Mouse (Mus musculus) spleen, postnatal 0 days (tissue): ENCODE measurements around the gene Fbxl16. TPM values are rescaled to one million over a fixed set of nuclear protein-coding genes. Genes with fewer than 3 reads are reported as not detected.

Source experiments
- polyA plus RNA-seq: library from polyadenylated mRNA; unstranded; fragments of >200 nt; fragmentation: Nextera tagmentation; extraction: Ambion mirVana; gene quantifications from 2 replicates; pipeline ENCODE4 v1.2.1, GENCODE M21; 2015

Gene Fbxl16
- polyA plus RNA-seq, 1 experiment from 2014 or later, result 0.73 TPM

Other genes starting within 250 kb of the Fbxl16 start
- 0.17 and 0.22 TPM in 2 replicates for gene Sox8, start 238.4 kb upstream of the Fbxl16 start, polyA plus RNA-seq
- 6.1 and 7.9 TPM in 2 replicates for gene Lmf1, start 230.0 kb upstream of the Fbxl16 start, polyA plus RNA-seq
- 0.97 and 2.3 TPM in 2 replicates for gene Gng13, start 91.9 kb upstream of the Fbxl16 start, polyA plus RNA-seq
- gene Chtf18, start 81.7 kb upstream of the Fbxl16 start, polyA plus RNA-seq, result 23.3 and 29.4 TPM in 2 replicates
- 9.7 and 10.3 TPM in 2 replicates for gene Rpusd1, start 81.4 kb upstream of the Fbxl16 start, polyA plus RNA-seq
- gene Mslnl, start 73.0 kb upstream of the Fbxl16 start, polyA plus RNA-seq, result not detected in 2 replicates
- gene Msln, start 54.7 kb upstream of the Fbxl16 start, polyA plus RNA-seq, result 66.0 and 71.7 TPM in 2 replicates
- gene Narfl, start 35.3 kb upstream of the Fbxl16 start, polyA plus RNA-seq, result 17.6 and 18.6 TPM in 2 replicates
- 24.5 and 25.5 TPM in 2 replicates for gene Haghl, start 23.4 kb upstream of the Fbxl16 start, polyA plus RNA-seq
- 0.10 and 0.19 TPM in 2 replicates for gene Ccdc78, start 22.5 kb upstream of the Fbxl16 start, polyA plus RNA-seq
- gene Fam173a, start 16.2 kb upstream of the Fbxl16 start, polyA plus RNA-seq, result 64.4 and 68.0 TPM in 2 replicates
- not detected in 2 replicates for gene AC134908.4, start 13.4 kb upstream of the Fbxl16 start, polyA plus RNA-seq
- 42.7 and 43.8 TPM in 2 replicates for gene Metrn, start 11.9 kb upstream of the Fbxl16 start, polyA plus RNA-seq
- 9.9 and 11.4 TPM in 2 replicates for gene Wdr24, start 14.5 kb downstream of the Fbxl16 start, polyA plus RNA-seq
- gene Jmjd8, start 19.8 kb downstream of the Fbxl16 start, polyA plus RNA-seq, result 12.0 and 13.3 TPM in 2 replicates
- gene Stub1, start 24.3 kb downstream of the Fbxl16 start, polyA plus RNA-seq, result 123 and 132 TPM in 2 replicates
- gene Rhbdl1, start 28.2 kb downstream of the Fbxl16 start, polyA plus RNA-seq, result 1.4 and 1.9 TPM in 2 replicates
- 1.0 and 1.1 TPM in 2 replicates for gene Gm20683, start 32.7 kb downstream of the Fbxl16 start, polyA plus RNA-seq
- gene Rhot2, start 35.8 kb downstream of the Fbxl16 start, polyA plus RNA-seq, result 12.9 and 13.5 TPM in 2 replicates
- 10.9 and 12.9 TPM in 2 replicates for gene Wdr90, start 52.4 kb downstream of the Fbxl16 start, polyA plus RNA-seq
- 38.2 and 38.4 TPM in 2 replicates for gene Mcrip2, start 59.7 kb downstream of the Fbxl16 start, polyA plus RNA-seq
- 34.2 and 34.8 TPM in 2 replicates for gene Mettl26, start 66.0 kb downstream of the Fbxl16 start, polyA plus RNA-seq
- gene Wfikkn1, start 71.8 kb downstream of the Fbxl16 start, polyA plus RNA-seq, result 0.30 and 0.38 TPM in 2 replicates
- 7.1 and 9.0 TPM in 2 replicates for gene Rab40c, start 110.6 kb downstream of the Fbxl16 start, polyA plus RNA-seq
- 119 and 130 TPM in 2 replicates for gene Pigq, start 135.9 kb downstream of the Fbxl16 start, polyA plus RNA-seq
- gene Nhlrc4, start 135.9 kb downstream of the Fbxl16 start, polyA plus RNA-seq, result 7.8 and 8.1 TPM in 2 replicates
- 0.07 and 0.11 TPM in 2 replicates for gene A930017K11Rik, start 143.5 kb downstream of the Fbxl16 start, polyA plus RNA-seq
- gene Capn15, start 176.7 kb downstream of the Fbxl16 start, polyA plus RNA-seq, result 15.0 and 15.2 TPM in 2 replicates